Mouse (Mus musculus): ENCODE measurements around the gene AW549877. TPM values are rescaled to one million over a fixed set of nuclear protein-coding genes. Genes with fewer than 3 reads are reported as not detected.

AW549877 gene
- 12.2 and 12.8 TPM in 2 replicates for polyA plus RNA-seq (2012; rRNA removed)

DNA sequence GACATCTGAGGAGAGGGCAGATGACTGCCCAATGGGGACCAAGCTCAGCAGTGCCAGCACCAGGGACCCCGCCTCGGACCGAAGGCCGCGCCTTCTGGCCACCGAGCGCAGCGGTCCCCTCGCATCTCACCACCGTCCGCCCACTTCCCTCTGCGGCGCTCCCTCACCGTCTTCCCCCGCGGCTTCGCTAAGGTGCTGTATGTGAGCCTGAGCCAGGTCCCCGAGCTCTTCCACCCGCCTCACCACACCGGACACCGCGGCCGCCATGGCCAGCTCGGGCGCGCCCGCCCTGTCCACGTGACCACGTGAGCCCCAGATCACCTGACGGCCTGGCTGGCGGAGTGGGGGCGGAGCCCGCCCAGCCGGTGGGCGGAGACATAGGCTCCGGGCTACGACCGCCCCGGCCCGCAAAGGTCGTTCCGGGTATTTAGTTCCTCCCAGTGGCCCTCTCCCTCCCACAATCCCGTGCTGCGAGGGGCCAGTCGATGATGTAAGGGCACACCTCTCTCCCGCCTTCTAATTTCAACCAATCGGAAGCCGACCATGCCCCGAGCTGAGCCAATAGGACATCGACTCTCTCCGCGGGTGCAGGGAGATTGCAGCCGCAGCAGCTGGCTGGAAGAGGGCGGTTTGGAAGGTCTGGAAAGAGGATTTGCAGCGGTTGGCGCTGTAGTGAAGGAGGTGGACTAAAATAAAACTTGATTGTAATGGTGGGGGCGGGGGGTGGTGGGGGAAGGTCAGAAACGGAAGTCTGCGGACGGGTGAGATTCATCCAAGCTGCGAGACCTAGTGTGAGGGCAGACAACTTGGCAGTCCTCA is at the start of gene AW549877:
TSS of gene AW549877 (minus strand) at position 297 of the 819 bp plus-strand sequence.

DNA sequence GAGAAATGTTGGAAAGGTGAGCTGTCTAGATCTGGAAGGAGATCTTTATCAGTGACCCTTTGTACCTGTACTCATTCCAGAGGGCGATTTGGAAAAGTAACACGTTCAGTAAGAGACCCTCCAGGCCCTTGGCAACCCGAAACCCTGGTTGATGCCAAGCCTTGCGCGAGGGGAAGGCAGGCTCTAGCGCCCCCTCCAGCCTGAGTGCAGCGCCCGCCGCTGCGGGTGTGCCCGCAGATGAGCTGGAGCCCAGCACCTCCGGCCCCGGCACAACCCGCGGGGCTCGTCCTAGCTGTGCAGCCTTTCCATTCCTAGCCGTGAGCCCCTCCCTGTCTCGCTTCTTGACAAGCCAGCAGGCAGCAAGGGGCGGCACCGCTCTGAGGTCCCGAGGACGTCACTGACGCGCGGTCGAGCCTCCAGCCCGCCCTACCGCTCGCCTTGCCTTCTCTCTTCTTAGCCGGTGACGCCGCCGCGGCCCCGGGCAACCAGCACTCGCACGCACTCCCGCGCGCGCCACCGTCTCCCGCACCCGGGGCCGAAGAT is 30.8 kb upstream of the AW549877 start, which contains the start of gene Oxct1:
TSS of gene Oxct1 (plus strand) at position 153 of the 543 bp plus-strand sequence.

DNA sequence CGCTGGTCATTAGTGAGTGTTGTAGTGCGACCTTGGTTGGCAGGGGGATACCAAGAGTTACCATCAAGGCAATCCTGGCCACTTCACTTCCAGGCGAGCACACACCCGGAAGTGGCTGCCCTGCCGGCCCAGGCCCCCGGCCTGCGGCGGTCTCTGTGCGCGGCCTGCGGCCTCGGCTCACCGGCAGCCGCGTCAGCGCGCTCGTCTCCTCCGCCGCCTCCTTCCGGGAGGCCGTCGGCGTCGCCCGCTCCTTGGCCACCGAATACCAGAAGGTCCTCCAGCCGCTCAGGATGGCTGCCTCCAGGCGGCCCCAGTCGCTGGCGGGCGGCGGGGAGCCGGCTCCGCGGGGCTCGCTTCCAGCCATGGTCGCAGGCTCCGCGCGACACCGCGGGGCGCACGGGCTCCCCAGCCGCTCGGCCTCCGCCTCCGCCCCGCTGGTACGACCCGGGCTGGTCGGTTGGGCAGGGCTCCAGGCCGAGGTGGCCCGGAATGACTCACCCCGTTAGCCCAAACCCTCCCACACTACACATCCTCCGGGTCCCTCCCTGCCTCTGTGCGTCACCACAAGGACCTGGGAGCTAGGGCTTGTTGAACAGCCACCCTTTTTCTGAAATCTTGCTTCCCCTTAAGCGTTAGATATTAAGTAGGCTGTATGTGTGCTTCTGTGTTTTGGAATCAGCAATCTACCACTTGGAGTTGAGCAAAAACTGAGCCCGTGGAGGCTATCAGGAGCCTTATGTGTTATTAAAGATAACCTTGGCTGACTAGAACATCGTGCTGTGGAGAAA is 16.3 kb downstream of the AW549877 start, which contains the start of gene Fbxo4:
TSS of gene Fbxo4 (minus strand) at position 513 of the 788 bp plus-strand sequence.

Other genes starting within 250 kb of the AW549877 start
- gene Fbxo4, start 16.2 kb downstream of the AW549877 start, polyA plus RNA-seq (2012; rRNA removed), result 4.5 and 5.0 TPM in 2 replicates
- 7.3 and 7.7 TPM in 2 replicates for gene Oxct1, start 30.6 kb upstream of the AW549877 start, polyA plus RNA-seq (2012; rRNA removed)